Mouse (Mus musculus) retina, embryonic 14.5 days (tissue): Measurements from ENCODE around the gene Lca5l.
"Not testable (repeated sequence)": the region's sequence is repeated elsewhere in the genome, so short reads cannot be mapped to it uniquely, and the experiment has no call there.

Experiments
- DNase-seq: peaks from one replicate; pipeline ENCODE4 v3.0.0-alpha.2; 2015; ENCODE audit warnings: low spot score

The Lca5l gene

DNA sequence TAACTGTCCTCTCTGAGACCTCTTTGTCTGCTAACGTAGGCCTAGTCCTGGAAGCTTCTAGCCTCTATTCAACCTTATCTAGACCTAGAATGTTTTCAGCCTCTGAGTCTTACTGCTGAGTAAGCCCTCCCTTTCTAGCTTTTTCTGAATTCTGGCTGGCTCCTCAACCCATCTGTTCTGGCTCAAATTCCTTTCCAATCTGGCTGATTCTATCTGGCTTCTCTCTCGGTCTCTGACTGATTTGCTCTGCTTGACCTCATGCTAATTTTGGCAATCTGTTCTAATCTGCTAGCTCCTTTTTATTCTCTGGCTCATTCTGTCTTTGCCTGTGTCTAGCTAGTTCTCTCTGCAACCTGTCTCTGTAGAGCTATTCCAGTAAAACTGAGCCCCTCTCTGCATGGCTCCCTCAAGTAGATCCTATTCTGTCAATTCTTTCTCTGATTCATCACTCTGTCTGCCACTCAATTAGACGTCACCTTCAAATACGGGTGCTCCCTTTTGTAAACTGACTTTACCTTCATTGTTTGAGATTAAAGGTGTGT lies 26.3 kb downstream of the Lca5l start:
- no peak for DNase-seq

DNA sequence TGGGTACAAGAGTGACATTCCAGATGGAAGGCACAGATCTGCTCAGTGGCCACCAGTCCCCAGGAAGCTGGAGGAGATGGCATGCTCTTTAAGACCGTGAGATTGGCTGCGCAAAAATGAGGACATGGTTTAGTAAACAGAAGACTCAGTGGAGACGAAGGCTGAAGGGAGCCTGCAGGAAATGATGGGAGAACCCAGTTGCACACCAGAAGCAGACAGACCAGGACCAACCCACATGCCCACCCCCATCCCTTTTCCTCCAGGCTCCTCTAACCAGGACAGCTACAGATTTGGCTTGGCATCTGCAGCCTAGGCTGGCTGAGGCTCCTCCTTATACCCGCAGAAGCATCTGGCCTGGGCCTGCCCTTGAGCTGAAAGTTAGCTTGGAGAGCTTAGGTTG lies 30.7 kb downstream of the Lca5l start:
- DNase-seq = no peak

GRCm38 (mm10) chr16:96160927-96161326 lies 31.1 kb downstream of the Lca5l start:
- no peak for DNase-seq

DNA sequence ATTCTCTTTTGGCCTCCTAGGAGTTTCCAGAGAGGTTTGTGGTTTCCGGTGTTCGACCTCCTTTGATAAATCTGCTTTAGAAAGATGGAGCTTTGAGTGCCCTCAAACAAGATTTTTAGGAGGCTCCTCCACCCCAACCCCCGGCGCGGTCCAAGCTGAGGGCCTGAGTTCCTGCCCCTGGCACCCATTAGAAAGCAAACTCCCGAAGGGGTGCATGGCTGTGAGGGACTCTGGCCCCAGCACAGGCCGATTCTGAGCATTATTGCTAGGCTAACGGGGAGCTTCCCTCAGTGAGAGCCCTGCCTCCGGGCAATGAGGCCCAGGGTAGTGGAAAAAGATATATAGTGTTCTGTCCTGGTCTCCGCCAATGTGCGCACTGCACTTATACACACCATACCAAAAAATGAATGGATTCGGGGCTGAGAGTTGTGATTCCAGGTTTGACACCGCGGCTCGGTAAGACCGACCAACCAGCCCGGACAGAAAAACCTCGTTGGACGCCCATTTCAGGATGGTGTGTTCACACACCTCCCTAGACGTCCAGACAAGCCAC lies 32.2 kb downstream of the Lca5l start:
- no peak for DNase-seq

DNA sequence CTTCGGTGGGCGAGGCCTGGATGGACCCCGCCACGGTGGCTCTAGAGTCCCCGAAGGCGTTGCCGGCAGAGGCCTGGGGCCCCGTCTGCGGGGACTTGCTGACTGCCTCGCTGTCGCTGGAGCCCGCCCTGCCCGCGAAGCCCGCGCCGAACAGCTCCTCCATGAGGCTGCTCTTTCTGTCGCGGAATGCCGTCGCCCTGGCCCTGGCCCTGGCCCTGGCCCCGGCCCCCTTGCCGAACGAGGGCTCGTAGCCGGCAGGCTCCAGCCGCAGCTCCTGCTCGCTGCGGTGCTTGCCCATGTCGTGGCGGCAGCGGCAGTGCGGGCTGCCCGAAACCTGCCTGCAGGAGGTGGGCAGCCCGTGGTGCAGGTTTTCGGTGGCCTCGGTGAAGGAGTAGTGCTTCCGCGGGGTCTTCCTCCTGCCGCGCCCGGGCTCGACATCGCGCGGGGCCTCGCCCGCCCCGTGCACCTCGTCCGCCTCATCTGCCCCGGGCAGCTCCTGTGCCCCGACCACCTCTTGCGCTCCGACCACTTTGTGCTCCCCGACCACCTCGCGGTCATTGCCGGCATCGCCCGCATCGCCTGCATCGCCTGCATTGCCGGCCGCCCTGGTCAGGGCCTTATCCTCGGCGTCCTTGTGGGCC lies 32.9 kb downstream of the Lca5l start:
- peak; percentile 81 for DNase-seq

- no peak for DNase-seq
These were observed 33.5 kb downstream of the Lca5l start for GRCm38 (mm10) chr16:96158511-96159080.

DNA sequence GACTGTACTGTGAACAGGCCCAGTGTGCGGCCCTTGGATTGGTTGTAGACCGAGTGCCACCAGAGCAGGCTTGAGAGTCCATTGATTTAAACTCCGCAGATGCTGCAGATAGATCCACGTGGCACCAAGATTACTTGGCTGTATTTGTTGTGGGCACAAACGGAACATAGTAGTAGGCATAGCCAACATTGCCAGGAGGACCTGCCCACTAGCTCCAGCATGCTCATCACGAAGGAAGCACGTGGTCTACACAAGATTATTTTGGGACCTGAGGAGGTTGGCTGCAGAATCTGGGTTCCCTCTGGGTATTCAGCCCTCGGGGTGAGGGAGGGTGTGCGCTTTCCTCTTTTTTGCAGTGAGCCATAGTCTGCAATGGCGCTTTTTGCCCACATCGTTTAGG lies 34.9 kb downstream of the Lca5l start:
- DNase-seq = no peak

GRCm38 (mm10) chr16:96156019-96156418 lies 36.1 kb downstream of the Lca5l start:
- no peak for DNase-seq

GRCm38 (mm10) chr16:96154476-96154875 lies 37.6 kb downstream of the Lca5l start:
- DNase-seq = no peak

- peak; percentile 85 for DNase-seq
These were observed 40.5 kb downstream of the Lca5l start for GRCm38 (mm10) chr16:96151551-96151950.

- DNase-seq = no peak
These were observed 41.1 kb downstream of the Lca5l start for GRCm38 (mm10) chr16:96150995-96151394.

GRCm38 (mm10) chr16:96149311-96149710 lies 42.8 kb downstream of the Lca5l start:
- no peak for DNase-seq

GRCm38 (mm10) chr16:96148834-96149233 lies 43.2 kb downstream of the Lca5l start:
- no peak for DNase-seq

DNA sequence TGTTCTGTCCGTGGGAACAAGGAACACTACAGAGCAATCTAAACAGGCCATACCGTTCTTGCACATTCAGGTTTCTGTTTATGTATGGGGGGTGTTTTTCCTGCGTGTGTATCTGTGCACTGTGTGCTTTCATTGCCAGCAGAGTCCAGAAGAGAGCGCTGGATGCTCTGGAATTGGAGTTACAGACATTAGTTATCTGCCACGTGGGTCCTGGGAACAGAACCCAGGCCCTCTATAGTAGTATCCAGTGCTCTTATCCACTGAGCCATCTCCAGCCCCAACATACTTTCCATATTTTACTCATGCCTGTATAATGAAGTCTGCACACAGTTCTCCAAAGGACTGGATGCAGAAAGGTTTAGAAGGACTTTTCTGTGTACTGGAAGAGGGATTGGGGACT lies 46.3 kb downstream of the Lca5l start:
- DNase-seq = no peak

GRCm38 (mm10) chr16:96145110-96145800 lies 46.8 kb downstream of the Lca5l start, which contains the start of gene Wrb:
Wrb (plus strand) TSS chr16:96145407.
- DNase-seq = peak; percentile 100

DNA sequence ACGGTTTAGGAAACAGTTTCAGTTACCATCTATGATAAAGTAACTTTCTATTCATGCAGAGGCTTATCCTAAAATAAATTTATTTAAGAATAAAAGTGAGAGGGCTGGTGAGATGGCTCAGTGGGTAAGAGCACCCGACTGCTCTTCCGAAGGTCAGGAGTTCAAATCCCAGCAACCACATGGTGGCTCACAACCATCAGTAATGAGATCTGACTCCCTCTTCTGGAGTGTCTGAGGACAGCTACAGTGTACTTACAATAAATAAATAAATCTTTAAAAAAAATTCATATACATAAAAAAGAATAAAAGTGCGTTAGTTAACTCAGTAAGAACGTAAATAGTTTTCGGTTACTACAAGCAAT lies 47.3 kb downstream of the Lca5l start:
- not testable (repeated sequence) for DNase-seq

GRCm38 (mm10) chr16:96128466-96128865 lies 63.6 kb downstream of the Lca5l start:
- DNase-seq = peak; percentile 53

DNA sequence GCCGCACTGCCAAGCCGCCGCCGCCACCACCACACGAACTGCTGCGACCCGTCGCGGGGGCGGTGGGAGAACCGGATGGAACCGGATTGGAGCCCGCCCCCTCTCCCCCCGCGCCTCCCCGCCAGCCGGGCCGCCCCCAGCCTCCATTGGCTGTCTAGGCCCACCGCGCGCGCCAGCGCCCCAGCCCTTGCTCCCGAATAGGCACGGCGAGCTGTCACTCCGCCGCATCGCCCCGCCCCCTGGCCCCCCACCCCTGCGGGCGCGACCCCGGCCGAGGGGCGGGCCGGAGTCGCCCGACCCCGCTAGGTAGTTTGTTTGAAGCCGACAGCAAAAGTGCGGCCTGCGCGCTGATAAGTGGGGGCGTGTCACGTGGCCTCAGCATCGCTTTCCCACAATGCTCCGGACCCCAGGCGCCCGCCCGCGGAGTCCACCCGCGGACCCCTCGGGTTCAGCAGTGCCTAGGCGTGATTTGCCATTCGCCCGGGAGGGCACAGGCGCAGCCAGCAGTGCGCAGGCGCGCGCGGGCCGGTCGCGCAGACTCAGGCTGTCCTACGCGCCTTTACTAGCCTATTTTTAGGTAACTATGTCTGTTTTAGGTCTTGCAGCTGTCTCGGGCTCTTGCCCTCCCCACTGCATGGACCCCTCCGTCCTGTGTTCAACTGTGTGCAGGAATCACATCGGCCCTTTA lies 64.3 kb downstream of the Lca5l start, which contains the start of gene Hmgn1:
Gene Hmgn1 (minus strand): TSS at position 73 of the 688 bp plus-strand sequence.
- DNase-seq = peak; percentile 97

GRCm38 (mm10) chr16:96127288-96127656 lies 64.8 kb downstream of the Lca5l start:
- no peak for DNase-seq

DNA sequence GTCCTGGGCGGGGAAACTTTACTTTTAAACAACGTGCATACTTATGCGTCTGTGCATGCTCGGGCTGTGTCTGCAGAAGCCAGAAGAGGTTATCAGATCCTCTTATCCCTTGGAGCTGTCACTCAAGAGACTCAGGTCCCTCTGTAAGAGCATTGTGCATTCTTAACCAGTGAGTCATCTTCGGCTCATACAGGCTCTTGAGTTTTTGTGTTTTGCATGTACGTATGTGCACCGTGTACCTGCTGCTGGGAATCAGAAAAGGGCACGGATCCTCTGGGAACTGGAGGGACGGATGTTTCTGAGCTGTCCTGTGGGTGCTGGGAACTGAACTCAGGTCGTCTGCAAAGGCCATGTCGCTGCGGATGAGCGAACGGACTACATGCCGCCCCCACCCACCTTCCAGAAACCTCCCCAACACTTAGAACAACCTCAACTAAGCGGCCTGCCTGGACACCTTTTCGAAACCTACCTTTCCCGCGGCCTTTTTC lies 65.3 kb downstream of the Lca5l start:
- DNase-seq = peak; percentile 23

GRCm38 (mm10) chr16:96120022-96120623 lies 71.9 kb downstream of the Lca5l start:
- no peak for DNase-seq

- no peak for DNase-seq
These were observed 77.3 kb downstream of the Lca5l start for GRCm38 (mm10) chr16:96114729-96115128.
